Mouse (Mus musculus): ENCODE data around the gene Akt2. TPM values are rescaled to one million over a fixed set of nuclear protein-coding genes. Genes with fewer than 3 reads are reported as not detected.

Gene Akt2
- polyA plus RNA-seq, 1 experiment, result not detected

GRCm38 (mm10) chr7:27552931-27553513 lies 38.3 kb upstream of the Akt2 start, which contains the start of the genes Pld3 and 2310022A10Rik:
TSS of gene Pld3 (minus strand) at chr7:27553218.
TSS of gene 2310022A10Rik (plus strand) at chr7:27553233.
- peak within 1 kb of the TSS; percentile 53; the same call in 1 of the 2 replicates for H3K27ac ChIP-seq (ENCODE audit: insufficient read depth, low read depth, low read length)
- no peak for TF ChIP-seq CTCF (IDR thresholded peaks at IDR 0.05; ENCODE audit: insufficient read depth, low read depth, low read length)
- peak; percentile 54; the same call in 1 of the 2 replicates for TF ChIP-seq POLR2A (IDR thresholded peaks at IDR 0.05; ENCODE audit: insufficient read depth, low read depth, low read length)
- H3K4me3 ChIP-seq (ENCODE audit: insufficient read depth, low read depth, low read length), result peak within 1 kb of the TSS; percentile 66
- WGBS, result under 1% methylated on average over 41 of the region's 41 CpGs
- H3K4me1 ChIP-seq (ENCODE audit: control insufficient read depth, insufficient read depth, low read length), result peaks cover 6% of the 10 kb centered on the region; the same call in 1 of the 2 replicates

GRCm38 (mm10) chr7:27560291-27560887 lies 31.0 kb upstream of the Akt2 start:
- TF ChIP-seq CTCF (IDR thresholded peaks at IDR 0.05; ENCODE audit: insufficient read depth, low read depth, low read length) (no peak), POLR2A (IDR thresholded peaks at IDR 0.05; ENCODE audit: insufficient read depth, low read depth, low read length) (no peak)
- no peak overlapping the region for H3K4me3 ChIP-seq (ENCODE audit: insufficient read depth, low read depth, low read length)
- WGBS, result 74% methylated on average over 8 of the region's 8 CpGs
- H3K27ac ChIP-seq (ENCODE audit: insufficient read depth, low read depth, low read length), result no peak overlapping the region
- H3K4me1 ChIP-seq (ENCODE audit: control insufficient read depth, insufficient read depth, low read length), result peaks cover 4% of the 10 kb centered on the region

DNA sequence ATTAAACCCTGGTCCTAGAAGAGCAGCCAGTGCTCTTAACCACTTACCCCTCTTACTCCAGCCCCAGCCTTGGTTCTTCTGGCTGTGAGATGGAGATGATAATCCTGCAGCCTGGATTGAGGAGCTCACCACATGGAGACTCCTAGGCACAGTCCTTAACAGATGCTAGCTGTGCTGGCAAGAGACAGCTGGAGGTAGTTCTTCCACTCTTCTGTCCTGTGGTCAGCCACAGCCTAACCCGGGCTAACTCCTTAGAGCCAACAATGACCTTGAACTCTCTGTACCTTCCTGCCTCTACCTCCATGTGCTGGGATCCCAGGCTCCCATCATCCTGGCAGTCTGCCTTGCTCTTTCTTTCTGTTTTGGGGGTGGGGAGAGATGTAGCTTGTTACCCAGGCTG lies 30.4 kb upstream of the Akt2 start:
- TF ChIP-seq CTCF (IDR thresholded peaks at IDR 0.05; ENCODE audit: insufficient read depth, low read depth, low read length) (no peak), POLR2A (IDR thresholded peaks at IDR 0.05; ENCODE audit: insufficient read depth, low read depth, low read length) (no peak)
- Histone ChIP-seq H3K4me3 (ENCODE audit: insufficient read depth, low read depth, low read length) (no peak overlapping the region), H3K4me1 (ENCODE audit: control insufficient read depth, insufficient read depth, low read length) (peaks cover 4% of the 10 kb centered on the region), H3K27ac (ENCODE audit: insufficient read depth, low read depth, low read length) (no peak overlapping the region)
- WGBS, result 96% methylated on average over 1 of the region's 1 CpGs

GRCm38 (mm10) chr7:27569580-27570224 lies 21.6 kb upstream of the Akt2 start:
- no peak overlapping the region for H3K27ac ChIP-seq (ENCODE audit: insufficient read depth, low read depth, low read length)
- TF ChIP-seq CTCF (IDR thresholded peaks at IDR 0.05; ENCODE audit: insufficient read depth, low read depth, low read length) (no peak), POLR2A (IDR thresholded peaks at IDR 0.05; ENCODE audit: insufficient read depth, low read depth, low read length) (no peak)
- H3K4me3 ChIP-seq (ENCODE audit: insufficient read depth, low read depth, low read length), result no peak overlapping the region
- no peaks in the 10 kb centered on the region for H3K4me1 ChIP-seq (ENCODE audit: control insufficient read depth, insufficient read depth, low read length)
- 88% methylated on average over 5 of the region's 5 CpGs for WGBS

DNA sequence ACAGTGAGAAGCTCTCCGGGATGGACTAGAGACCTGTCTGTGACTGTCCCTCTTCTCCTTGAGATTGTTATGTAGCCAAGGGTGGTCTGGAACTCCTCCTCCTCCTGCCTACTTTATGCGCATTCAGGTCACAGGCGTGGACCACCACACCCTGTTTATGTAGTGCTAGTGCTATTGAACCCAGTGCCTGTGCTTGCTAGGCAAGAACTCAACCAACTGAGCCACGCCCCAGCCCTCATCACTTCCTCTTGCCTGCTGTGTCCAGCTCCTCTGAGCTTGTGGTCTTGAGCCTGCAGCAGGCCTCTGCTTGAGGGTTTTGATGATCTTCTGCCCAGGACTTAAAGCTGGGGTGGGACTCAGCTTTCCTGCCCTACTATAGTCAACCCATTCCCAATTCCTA lies 19.2 kb upstream of the Akt2 start:
- 98% methylated on average over 4 of the region's 4 CpGs for WGBS
- Histone ChIP-seq H3K27ac (ENCODE audit: insufficient read depth, low read depth, low read length) (no peak overlapping the region), H3K4me1 (ENCODE audit: control insufficient read depth, insufficient read depth, low read length) (no peaks in the 10 kb centered on the region), H3K4me3 (ENCODE audit: insufficient read depth, low read depth, low read length) (no peak overlapping the region)
- TF ChIP-seq CTCF (IDR thresholded peaks at IDR 0.05; ENCODE audit: insufficient read depth, low read depth, low read length) (no peak), POLR2A (IDR thresholded peaks at IDR 0.05; ENCODE audit: insufficient read depth, low read depth, low read length) (no peak)

DNA sequence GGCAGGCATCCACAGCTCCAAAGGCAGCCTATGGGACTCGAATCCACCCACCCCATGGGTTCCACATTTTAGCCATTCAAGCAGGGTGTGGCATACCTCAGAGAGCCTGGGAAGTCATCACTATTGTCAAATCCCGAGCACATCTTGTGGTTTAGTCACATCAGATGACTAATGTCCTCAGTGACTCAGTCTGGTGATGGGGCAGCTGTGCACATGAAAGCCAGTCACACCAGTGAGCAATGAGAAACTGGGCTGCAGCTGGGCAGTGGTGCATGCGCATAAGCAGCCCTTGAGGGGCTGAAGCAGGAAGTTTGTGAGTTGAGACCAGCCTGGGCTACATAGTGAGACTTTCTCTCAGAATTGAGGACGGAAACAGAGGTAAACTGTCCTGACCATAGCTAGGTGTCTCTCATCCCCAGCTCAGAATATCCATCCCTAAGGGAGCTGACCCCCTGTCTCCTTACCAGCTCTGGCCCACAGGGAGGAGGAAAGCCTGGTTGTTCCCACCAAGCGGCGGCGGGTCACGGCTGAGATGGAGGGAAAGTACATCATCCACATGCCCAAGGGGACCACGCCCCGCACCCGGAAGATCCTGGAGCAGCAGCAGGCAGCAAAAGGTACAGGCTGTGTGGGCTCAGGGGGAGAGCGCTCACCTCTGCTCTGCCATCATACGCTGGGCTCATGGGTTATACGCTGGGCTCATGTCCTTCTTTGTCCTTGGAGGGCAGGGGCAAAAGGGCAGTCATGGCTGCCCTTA lies 17.1 kb upstream of the Akt2 start:
- TF ChIP-seq POLR2A (IDR thresholded peaks at IDR 0.05; ENCODE audit: insufficient read depth, low read depth, low read length) (no peak), CTCF (IDR thresholded peaks at IDR 0.05; ENCODE audit: insufficient read depth, low read depth, low read length) (no peak)
- Histone ChIP-seq H3K4me1 (ENCODE audit: control insufficient read depth, insufficient read depth, low read length) (no peaks in the 10 kb centered on the region), H3K4me3 (ENCODE audit: insufficient read depth, low read depth, low read length) (no peak overlapping the region), H3K27ac (ENCODE audit: insufficient read depth, low read depth, low read length) (no peak overlapping the region)
- WGBS, result 87% methylated on average over 14 of the region's 14 CpGs

DNA sequence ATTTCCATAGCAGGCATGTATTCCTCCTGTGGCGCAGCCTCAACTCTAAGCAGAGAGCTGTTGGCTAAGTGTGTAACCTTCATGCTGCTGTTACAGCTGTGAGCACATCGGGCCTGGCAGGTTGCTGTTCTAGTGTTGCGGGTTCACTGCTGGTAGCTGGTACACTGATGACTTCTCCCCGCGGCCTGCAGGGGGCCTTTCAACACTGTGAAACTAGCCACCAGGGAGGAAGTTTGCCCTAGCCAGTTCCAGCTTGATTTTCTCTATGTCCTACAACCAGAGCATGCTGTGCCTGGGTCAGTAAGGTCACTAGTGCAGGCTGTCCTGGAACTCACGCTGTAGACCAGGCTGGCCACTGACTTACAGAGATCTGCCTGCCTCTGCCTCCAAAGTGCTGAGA lies 14.4 kb upstream of the Akt2 start:
- Histone ChIP-seq H3K4me3 (ENCODE audit: insufficient read depth, low read depth, low read length) (no peak overlapping the region), H3K4me1 (ENCODE audit: control insufficient read depth, insufficient read depth, low read length) (no peaks in the 10 kb centered on the region), H3K27ac (ENCODE audit: insufficient read depth, low read depth, low read length) (no peak overlapping the region)
- no peak for TF ChIP-seq POLR2A (IDR thresholded peaks at IDR 0.05; ENCODE audit: insufficient read depth, low read depth, low read length)
- 0 out of 2 replicates have a peak, but pooled peaks have one; percentile 17 for TF ChIP-seq CTCF (IDR thresholded peaks at IDR 0.05; ENCODE audit: insufficient read depth, low read depth, low read length)
- WGBS, result 67% methylated on average over 6 of the region's 6 CpGs

DNA sequence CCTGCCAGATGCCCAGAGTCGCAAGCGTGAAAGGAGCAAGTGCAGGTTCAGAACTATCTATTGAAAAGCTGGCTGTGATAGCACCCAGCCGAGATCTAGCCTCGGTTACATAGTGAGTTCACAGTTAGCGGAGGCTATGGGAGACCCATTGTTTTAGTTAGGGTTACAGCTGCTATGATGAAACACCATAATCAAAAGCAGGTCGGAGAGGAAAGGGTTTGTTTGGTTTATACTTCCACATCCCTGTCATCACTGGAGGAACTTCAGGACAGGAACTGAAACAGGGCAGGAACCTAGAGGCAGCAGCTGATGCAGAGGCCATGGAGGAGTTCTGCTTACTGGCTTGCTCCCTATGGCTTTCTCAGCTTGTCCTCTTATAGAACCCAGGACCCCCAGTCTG lies 13.8 kb upstream of the Akt2 start:
- 92% methylated on average over 6 of the region's 6 CpGs for WGBS
- H3K4me1 ChIP-seq (ENCODE audit: control insufficient read depth, insufficient read depth, low read length), result no peaks in the 10 kb centered on the region
- no peak overlapping the region for H3K4me3 ChIP-seq (ENCODE audit: insufficient read depth, low read depth, low read length)
- no peak for TF ChIP-seq POLR2A (IDR thresholded peaks at IDR 0.05; ENCODE audit: insufficient read depth, low read depth, low read length)
- no peak for TF ChIP-seq CTCF (IDR thresholded peaks at IDR 0.05; ENCODE audit: insufficient read depth, low read depth, low read length)
- no peak overlapping the region for H3K27ac ChIP-seq (ENCODE audit: insufficient read depth, low read depth, low read length)

Data from olfactory bulb, adult 2 months (tissue).